Mouse (Mus musculus) forebrain, embryonic 14.5 days (tissue): ENCODE measurements around the gene Slc26a5. TPM values are rescaled to one million over a fixed set of nuclear protein-coding genes. Genes with fewer than 3 reads are reported as not detected.

ENCODE experiments used
- ATAC-seq: fragments of 200-750 bp; cut with Nextera tagmentation; 2 replicates; pipeline ENCODE4 v1.8.0; 2017; ENCODE audit warnings: mild to moderate bottlenecking, moderate library complexity
- DNase-seq: peaks from one replicate; pipeline ENCODE4 v3.0.0-alpha.2; 2015; ENCODE audit warnings: low spot score
- H3K27ac ChIP-seq: fragments of 300-500 bp; sonication (generic); 2 replicates; pipeline ENCODE4 v1.5.1; 2014; ENCODE audit warnings: low read depth, mild to moderate bottlenecking, control low read depth, low read length, moderate library complexity
- H3K27me3 ChIP-seq: fragments of 300-500 bp; sonication (generic); replicated peaks from 2 replicates; pipeline ENCODE4 v1.6.1; 2014; ENCODE audit warnings: low read length, control low read depth, mixed read lengths; ENCODE audit not compliant: control insufficient read depth, insufficient read depth
- H3K36me3 ChIP-seq: fragments of 300-500 bp; sonication (generic); 2 replicates; pipeline ENCODE4 v1.6.1; 2014; ENCODE audit warnings: low read length, control low read depth; ENCODE audit not compliant: control insufficient read depth, insufficient read depth
- H3K4me1 ChIP-seq: fragments of 300-500 bp; sonication (generic); 2 replicates; pipeline ENCODE4 v1.6.1; 2014; ENCODE audit warnings: antibody characterized with exemption, low read length, control low read depth; ENCODE audit not compliant: control insufficient read depth, insufficient read depth
- H3K4me2 ChIP-seq: fragments of 300-500 bp; sonication (generic); 2 replicates; pipeline ENCODE4 v1.6.1; 2014; ENCODE audit warnings: mild to moderate bottlenecking, control low read depth, low read length
- H3K4me3 ChIP-seq: fragments of 300-500 bp; sonication (generic); 2 replicates; pipeline ENCODE4 v1.5.1; 2014; ENCODE audit warnings: low read depth, low read length, control low read depth
- H3K9ac ChIP-seq: fragments of 300-500 bp; sonication (generic); 2 replicates; pipeline ENCODE4 v1.6.1; 2014; ENCODE audit warnings: mild to moderate bottlenecking, low read length, control low read depth, moderate library complexity
- H3K9me3 ChIP-seq: fragments of 300-500 bp; sonication (generic); replicated peaks from 2 replicates; pipeline ENCODE4 v1.6.1; 2016; ENCODE audit warnings: low read length, control low read depth, mixed read lengths; ENCODE audit not compliant: control insufficient read depth
- WGBS: fragments of 180-500 bp; shearing (Covaris S2); extraction: QIAGEN DNeasy Blood & Tissue Kit; methylation state at CpG from one replicate; pipeline ENCODE4 v1.1.7; 2014; 5-methylcytosine and 5-hydroxymethylcytosine counted together
- polyA plus RNA-seq: library from polyadenylated mRNA; unstranded; fragments of >200 nt; fragmentation: Nextera tagmentation; extraction: Ambion mirVana; gene quantifications from 2 replicates; pipeline ENCODE4 v1.2.1, GENCODE M21; 2014

Slc26a5 gene
- polyA plus RNA-seq, 1 experiment from 2014 or later, result not detected

DNA sequence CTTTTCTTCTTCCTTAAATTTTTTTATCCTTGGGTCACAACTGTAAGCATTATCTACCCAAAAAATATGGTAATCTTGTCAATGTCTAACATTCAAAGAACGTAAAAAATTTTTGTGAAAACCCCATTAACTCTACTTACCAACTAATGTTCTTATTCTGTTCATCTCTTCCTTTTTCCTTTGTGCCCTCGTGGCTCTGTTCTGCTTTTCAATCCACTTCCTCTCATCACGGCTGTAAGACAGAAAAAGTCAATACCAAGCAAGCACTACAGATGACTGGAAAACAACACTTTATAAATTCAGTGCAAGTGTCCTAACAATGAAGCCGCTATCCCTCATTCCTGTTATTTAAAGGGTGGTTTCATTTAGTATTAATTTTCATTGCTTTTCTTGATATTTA, 96.9 kb downstream of the Slc26a5 start:
- H3K4me3 ChIP-seq, result no peak overlapping the region
- DNase-seq, result no peak
- no peak overlapping the region for H3K4me2 ChIP-seq
- H3K4me1 ChIP-seq, result no peaks in the 10 kb centered on the region
- H3K9me3 ChIP-seq, result no peaks in the 10 kb centered on the region
- no peak overlapping the region for H3K27ac ChIP-seq
- no peaks in the 10 kb centered on the region for H3K27me3 ChIP-seq
- 94% methylated on average over 4 of the region's 4 CpGs for WGBS
- no peak for ATAC-seq
- peaks cover 65% of the 10 kb centered on the region for H3K36me3 ChIP-seq
- H3K9ac ChIP-seq, result no peak overlapping the region

Other genes with a start within 250 kb of the Slc26a5 start
- gene Fbxl13, start 220.0 kb downstream of the Slc26a5 start, polyA plus RNA-seq, result 0.10 and 0.18 TPM in 2 replicates
- 93.3 and 101 TPM in 2 replicates for gene Armc10, start 219.8 kb downstream of the Slc26a5 start, polyA plus RNA-seq
- gene Napepld, start 164.2 kb downstream of the Slc26a5 start, polyA plus RNA-seq, result 4.5 and 4.6 TPM in 2 replicates
- gene Pmpcb, start 128.5 kb downstream of the Slc26a5 start, polyA plus RNA-seq, result 104 and 106 TPM in 2 replicates
- gene Dnajc2, start 80.4 kb downstream of the Slc26a5 start, polyA plus RNA-seq, result 66.8 and 70.4 TPM in 2 replicates
- 206 and 211 TPM in 2 replicates for gene Psmc2, start 80.3 kb downstream of the Slc26a5 start, polyA plus RNA-seq